Mouse (Mus musculus) left cerebral cortex, postnatal 4 days (tissue): ENCODE data around the gene Plg. TPM values are rescaled to one million over a fixed set of nuclear protein-coding genes. Genes with fewer than 3 reads are reported as not detected.

ENCODE experiments used
- DNase-seq: peaks from one replicate; pipeline ENCODE4 v3.0.0-alpha.2; 2022
- intact Hi-C: fragments of 180-260 bp; cut with DNase I; formaldehyde crosslinking; loops from one replicate; pipeline ENCODE4 v1.15.1; 2025
- total RNA-seq, 2 experiments: library from RNA; stranded (reverse); gene quantifications; 2 replicates each; pipeline ENCODE4 v1.2.3; 2021

The Plg gene
- total RNA-seq, result under 1 TPM; 0.14 to 0.20 TPM

GRCm38 (mm10) chr17:12377981-12378705, at the start of gene Plg:
Gene Plg (plus strand): TSS chr17:12378608.
- intact Hi-C loops, result no loop called here

GRCm38 (mm10) chr17:12335115-12335514, 43.3 kb upstream of the Plg start:
- no peak for DNase-seq
- intact Hi-C loops, result no loop called here

More at GRCm38 (mm10) chr17:12377981-12378705, at the start of gene Plg:
- no peak for DNase-seq

DNA sequence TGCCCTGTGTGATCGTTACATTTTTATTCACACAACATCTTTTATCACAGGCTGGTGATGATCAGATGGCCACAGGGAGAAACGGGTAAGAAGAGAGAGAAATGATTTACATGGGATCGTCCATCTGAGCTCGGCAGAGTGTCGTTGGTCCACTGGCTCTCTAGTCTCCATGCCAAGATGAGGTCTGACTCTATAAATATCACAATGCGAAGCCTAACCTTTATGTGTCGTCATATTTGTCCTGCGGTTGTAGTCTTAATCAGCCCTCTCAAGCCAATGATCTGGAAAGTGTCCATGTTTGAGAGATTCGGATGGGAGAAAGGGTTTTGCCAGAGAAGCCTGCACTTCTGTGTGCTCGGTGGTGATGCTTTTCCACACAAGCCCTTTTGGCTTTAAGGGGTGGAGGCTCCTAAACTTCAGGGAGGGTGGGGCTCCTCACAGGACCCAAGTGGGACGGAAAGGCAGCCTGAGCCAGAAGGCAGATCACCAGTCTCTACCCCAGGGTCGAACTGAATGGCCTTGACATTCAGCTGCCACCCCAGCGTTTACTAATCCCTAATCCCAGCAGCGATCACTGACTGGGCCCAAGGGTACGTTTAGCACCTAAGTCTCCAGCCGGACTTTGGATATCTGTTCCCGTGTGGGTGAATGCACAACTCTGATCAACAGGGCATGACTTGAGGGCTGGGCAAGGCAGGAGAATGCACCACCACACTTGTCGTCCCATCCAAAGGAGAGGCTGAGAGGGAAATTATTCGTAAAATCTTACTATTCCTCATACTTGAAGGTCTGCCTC, 42.1 kb upstream of the Plg start:
- DNase-seq, result no peak
- intact Hi-C loops, result no loop called here

DNA sequence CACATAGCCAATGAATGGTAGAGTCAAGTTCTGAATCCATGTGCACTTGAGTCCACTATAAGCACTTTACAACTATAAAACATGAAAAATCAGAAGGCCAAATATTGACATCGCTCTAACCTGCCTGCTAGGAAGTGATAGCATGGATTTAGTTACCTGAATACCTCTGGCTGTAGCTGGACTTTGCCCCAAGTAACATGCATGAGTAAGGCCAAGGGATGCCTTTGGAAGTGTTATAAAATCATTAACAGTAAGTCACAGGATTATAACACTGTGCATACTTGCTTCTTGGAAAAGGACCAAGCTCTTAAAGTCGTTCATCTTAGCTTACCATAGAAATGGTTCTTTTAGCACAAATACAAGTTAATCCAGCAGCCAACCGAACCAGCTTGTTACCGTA, 41.3 kb upstream of the Plg start:
- intact Hi-C loops, result no loop called here
- no peak for DNase-seq

- intact Hi-C loops, result no loop called here
- DNase-seq, result peak; percentile 20
Observed at GRCm38 (mm10) chr17:12343702-12344376, 34.6 kb upstream of the Plg start.

DNA sequence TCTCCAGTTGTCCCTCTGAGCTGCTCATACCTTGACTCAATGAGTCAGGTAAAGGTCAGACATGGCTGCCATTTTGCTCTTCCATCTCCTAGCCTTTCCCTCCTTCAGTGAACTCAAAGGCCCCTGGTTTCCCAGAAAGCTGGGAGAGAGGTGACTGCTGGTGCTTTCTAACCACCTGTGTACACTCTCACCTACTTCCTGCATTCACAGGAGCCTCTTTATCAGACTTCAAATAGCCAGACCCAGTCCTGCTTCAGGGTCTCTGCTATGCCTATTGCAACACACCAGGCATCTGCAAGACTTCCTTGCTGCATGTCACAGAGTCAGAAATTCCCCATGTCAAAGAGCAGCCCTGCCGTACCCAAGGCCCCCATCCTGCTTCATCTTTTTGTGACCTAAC, 30.9 kb upstream of the Plg start:
- intact Hi-C loops, result no loop called here
- DNase-seq, result no peak

DNA sequence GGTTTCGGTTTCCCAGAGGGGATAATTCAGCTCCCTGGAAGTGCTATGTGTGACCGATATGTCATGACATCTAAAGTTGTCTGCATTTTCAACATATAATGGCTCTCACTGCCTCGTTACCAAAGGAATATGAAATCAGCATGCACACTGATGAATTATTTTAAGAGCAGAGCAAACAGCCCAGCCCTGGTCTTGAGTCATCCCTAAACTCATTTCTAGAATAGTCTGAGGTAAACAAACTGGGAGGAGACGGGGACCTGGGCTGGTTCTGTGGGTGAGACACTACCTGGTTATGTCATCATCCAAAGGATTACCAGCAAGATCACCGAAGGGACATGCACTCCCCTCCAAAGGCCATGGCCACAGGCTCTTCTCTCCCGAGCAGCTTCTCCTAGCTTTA, 26.8 kb upstream of the Plg start:
- no peak for DNase-seq
- intact Hi-C loops, result no loop called here

- intact Hi-C loops, result no loop called here
Observed at GRCm38 (mm10) chr17:12352781-12353180, 25.6 kb upstream of the Plg start.

DNA sequence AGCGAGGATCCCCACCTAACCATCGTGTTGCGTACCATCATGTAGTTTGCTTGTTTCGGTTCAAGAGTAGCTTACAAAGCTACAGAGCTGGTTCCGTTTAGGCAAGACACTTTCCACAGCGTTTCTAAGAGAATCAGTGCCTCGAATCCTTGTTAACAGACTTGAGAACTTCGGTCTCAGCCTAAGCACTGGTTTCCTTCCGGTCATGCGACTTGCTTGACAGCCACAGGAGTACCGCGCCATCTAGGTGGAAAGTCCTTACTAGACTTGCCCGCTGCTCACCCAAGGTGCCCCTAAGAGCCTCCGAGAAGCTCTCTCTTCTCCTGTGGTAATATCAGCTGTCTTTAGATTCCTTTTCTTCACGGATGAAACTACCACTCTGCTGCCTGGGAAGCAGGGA, 18.5 kb upstream of the Plg start:
- DNase-seq, result no peak
- intact Hi-C loops, result loop anchor here (10.0 kb wide), 2 partner anchors 95 to 135 kb away; no protein-coding TSS in a partner anchor

More at GRCm38 (mm10) chr17:12352781-12353180, 25.6 kb upstream of the Plg start:
- no peak for DNase-seq

- intact Hi-C loops, result loop anchor here (10.0 kb wide), 2 partner anchors 99 to 139 kb away; no protein-coding TSS in a partner anchor
- DNase-seq, result no peak
Observed at GRCm38 (mm10) chr17:12363601-12364425, 14.6 kb upstream of the Plg start.

DNA sequence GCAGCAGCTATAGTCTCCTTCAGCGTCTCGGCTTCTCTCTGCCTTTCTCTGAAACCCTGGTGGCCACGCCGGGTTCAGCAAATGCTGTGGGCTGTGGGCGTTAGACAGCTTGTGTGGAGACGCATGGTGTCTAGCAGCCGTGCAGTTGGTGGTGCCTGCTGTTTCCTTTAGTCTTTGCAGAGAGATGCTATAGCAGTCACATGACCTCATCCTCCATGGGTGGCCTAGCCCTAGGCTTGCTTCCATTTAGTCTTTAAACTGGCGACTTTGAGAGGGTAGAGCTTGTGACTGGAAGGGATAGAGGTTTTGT, 14.0 kb upstream of the Plg start:
- DNase-seq, result peak; percentile 21
- intact Hi-C loops, result loop anchor here (10.0 kb wide), 2 partner anchors 100 to 140 kb away; no protein-coding TSS in a partner anchor

GRCm38 (mm10) chr17:12367373-12367930, 11.0 kb upstream of the Plg start:
- intact Hi-C loops, result loop anchor here (5.0 to 10.0 kb wide), 3 partner anchors 103 to 330 kb away; no protein-coding TSS in a partner anchor
- DNase-seq, result peak; percentile 73

GRCm38 (mm10) chr17:12369393-12369792, 9.0 kb upstream of the Plg start:
- intact Hi-C loops, result loop anchor here (5.0 to 10.0 kb wide), 3 partner anchors 105 to 332 kb away; no protein-coding TSS in a partner anchor
- DNase-seq, result no peak

DNA sequence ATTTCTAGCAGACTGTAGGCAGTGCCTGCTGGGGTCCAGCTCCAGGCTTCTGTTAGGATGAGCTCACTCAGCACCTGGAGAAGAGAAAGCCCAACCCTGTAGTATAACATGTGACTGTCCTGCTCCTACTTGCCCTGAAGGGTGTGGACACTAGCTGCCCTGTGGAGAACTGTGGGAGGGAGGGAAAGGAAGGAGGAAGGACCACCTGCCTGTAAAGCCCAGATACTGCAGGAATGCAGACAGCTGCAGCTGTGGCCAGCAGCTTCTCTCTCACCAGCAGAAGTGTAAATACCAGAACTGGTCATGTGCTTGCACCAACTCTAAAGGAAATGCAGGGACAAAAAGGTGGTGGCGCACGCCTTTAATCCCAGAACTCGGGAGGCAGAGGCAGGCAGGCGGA, 8.1 kb upstream of the Plg start:
- intact Hi-C loops, result no loop called here
- no peak for DNase-seq

- DNase-seq, result peak; percentile 15
Observed at GRCm38 (mm10) chr17:12371310-12371925, 7.0 kb upstream of the Plg start.

DNA sequence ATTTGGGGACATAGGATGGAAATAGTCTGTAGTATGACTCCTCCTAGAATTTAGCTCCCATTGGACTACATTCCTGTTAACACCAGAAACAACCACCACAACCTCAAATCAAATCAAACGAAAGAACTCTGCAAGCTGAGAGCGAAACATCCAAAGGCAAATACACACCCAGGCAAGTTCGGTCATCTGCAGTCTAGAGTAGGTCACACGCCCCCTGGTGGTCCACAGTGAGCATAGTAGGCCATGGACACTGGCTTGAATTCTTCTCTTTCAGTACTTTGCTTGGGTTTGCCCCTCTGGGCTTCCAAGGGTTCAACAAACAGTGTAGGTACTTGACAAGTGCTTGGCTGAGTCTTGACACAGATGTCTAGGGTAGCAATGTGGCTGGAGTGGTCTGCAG, 6.4 kb upstream of the Plg start:
- peak; percentile 82 for DNase-seq
- intact Hi-C loops, result no loop called here

More at GRCm38 (mm10) chr17:12371310-12371925, 7.0 kb upstream of the Plg start:
- intact Hi-C loops, result no loop called here

DNA sequence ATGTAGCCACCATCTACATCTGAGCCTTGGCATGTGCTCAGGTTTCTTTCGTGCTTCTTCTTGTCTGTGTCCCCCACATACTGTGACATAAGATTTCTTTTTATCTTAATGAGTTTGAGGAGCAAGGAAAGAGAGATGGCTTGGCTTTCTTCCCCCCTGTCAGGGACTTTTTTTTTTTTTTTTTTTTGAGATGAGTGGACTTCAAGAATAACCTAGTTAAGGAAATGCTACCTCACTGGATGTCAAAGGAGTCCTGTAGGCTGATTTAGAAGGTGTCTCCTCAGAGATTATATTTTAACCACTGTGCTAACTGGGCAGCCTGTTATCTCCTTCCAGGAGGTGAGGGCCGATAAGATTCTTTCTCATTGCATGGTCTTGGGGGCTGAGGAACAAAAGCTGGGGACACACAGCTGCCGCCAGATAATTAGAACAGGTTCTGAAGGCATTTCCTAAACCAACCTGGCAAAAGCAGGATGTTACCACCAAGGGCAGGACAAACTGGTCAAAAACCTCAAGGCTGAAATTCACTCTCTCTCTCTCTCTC, 4.7 kb upstream of the Plg start:
- DNase-seq, result no peak
- intact Hi-C loops, result no loop called here

DNA sequence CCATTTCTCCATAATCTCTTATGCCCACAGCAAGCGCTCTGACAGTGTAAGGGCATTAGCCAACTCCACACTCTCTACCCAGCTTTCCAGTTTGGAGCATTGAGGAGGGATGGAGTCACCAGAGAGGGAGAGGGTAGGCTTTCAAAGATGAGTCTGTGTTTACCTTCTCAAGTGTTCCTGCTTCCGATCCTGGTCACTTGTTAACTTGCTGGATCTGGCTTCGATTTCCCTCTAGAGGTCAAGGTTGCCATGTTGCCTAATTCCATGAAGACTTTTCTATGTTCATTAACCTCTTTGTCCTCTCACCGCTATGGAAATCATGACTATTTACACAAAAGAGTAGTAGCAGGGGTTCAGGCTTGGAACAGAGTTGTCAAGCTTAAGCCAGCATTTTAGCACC, 1.9 kb downstream of the Plg start:
- no peak for DNase-seq
- intact Hi-C loops, result no loop called here

DNA sequence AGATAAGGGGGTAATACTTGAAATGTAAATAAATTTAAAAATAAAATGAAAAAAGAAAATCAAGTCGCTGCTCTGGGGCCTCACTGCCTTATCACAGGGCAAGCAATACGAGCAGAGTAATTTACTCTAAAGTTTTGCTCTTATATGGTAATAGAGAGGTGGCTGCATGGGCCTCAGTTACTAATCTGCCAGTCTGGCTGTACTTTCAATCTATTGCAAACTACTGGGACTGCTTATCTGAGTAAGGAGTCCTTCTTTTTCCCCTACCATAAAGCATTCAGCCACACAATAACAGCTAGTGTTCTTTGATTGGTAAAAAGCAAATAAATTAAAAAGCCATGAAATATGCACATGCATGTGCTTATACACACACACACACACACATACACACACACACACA, 3.2 kb downstream of the Plg start:
- intact Hi-C loops, result no loop called here
- no peak for DNase-seq
